Mouse (Mus musculus) A20 (cell line): Measurements from ENCODE around the gene Usp5.

ENCODE experiments used
- DNase-seq: peaks from one replicate; pipeline ENCODE4 v3.0.0-alpha.2; 2011; ENCODE audit warnings: low read depth, low spot score

The Usp5 gene

GRCm38 (mm10) chr6:124828868-124829798 lies at the start of gene Usp5, which contains the start of gene Cdca3:
Gene Usp5 (minus strand): TSS chr6:124829484.
Gene Cdca3 (plus strand): TSS chr6:124829547.
- DNase-seq: peak; percentile 100

- no peak for DNase-seq
Observed at GRCm38 (mm10) chr6:124874348-124874747, 45.1 kb upstream of the Usp5 start.

GRCm38 (mm10) chr6:124866560-124866959 lies 37.3 kb upstream of the Usp5 start:
- no peak for DNase-seq

GRCm38 (mm10) chr6:124865766-124866362 lies 36.6 kb upstream of the Usp5 start:
- no peak for DNase-seq

- no peak for DNase-seq
Observed at GRCm38 (mm10) chr6:124863658-124864298, 34.5 kb upstream of the Usp5 start, which contains the start of gene Gpr162. Gene Gpr162 (minus strand): TSS chr6:124863983.

GRCm38 (mm10) chr6:124863125-124863657 lies 33.9 kb upstream of the Usp5 start:
- no peak for DNase-seq

GRCm38 (mm10) chr6:124862406-124863124 lies 33.3 kb upstream of the Usp5 start:
- no peak for DNase-seq

GRCm38 (mm10) chr6:124861802-124862201 lies 32.5 kb upstream of the Usp5 start:
- peak; percentile 24 for DNase-seq

GRCm38 (mm10) chr6:124861266-124861665 lies 32.0 kb upstream of the Usp5 start:
- DNase-seq: no peak

GRCm38 (mm10) chr6:124860511-124860910 lies 31.2 kb upstream of the Usp5 start:
- no peak for DNase-seq

- peak; percentile 79 for DNase-seq
Observed at GRCm38 (mm10) chr6:124859725-124860124, 30.4 kb upstream of the Usp5 start.

GRCm38 (mm10) chr6:124858561-124859318 lies 29.5 kb upstream of the Usp5 start:
- DNase-seq: no peak

- no peak for DNase-seq
Observed at GRCm38 (mm10) chr6:124857840-124858530, 28.7 kb upstream of the Usp5 start.

- DNase-seq: peak; percentile 74
Observed at GRCm38 (mm10) chr6:124856916-124857839, 27.9 kb upstream of the Usp5 start, which contains the start of gene P3h3. Gene P3h3 (minus strand): TSS chr6:124857752.

GRCm38 (mm10) chr6:124856321-124856720 lies 27.0 kb upstream of the Usp5 start:
- DNase-seq: no peak

- no peak for DNase-seq
Observed at GRCm38 (mm10) chr6:124854647-124855046, 25.4 kb upstream of the Usp5 start.

GRCm38 (mm10) chr6:124850535-124850934 lies 21.3 kb upstream of the Usp5 start:
- DNase-seq: no peak

GRCm38 (mm10) chr6:124847305-124847704 lies 18.0 kb upstream of the Usp5 start:
- peak; percentile 88 for DNase-seq
